Mouse (Mus musculus): ENCODE results near the gene Tmc4. TPM values are rescaled to one million over a fixed set of nuclear protein-coding genes. Genes with fewer than 3 reads are reported as not detected.
"Not testable (repeated sequence)": the region's sequence is repeated elsewhere in the genome, so short reads cannot be mapped to it uniquely, and the experiment has no call there.

Gene Tmc4
- 1 to 10 TPM; 6.5 to 7.1 TPM for total RNA-seq (2021)

DNA sequence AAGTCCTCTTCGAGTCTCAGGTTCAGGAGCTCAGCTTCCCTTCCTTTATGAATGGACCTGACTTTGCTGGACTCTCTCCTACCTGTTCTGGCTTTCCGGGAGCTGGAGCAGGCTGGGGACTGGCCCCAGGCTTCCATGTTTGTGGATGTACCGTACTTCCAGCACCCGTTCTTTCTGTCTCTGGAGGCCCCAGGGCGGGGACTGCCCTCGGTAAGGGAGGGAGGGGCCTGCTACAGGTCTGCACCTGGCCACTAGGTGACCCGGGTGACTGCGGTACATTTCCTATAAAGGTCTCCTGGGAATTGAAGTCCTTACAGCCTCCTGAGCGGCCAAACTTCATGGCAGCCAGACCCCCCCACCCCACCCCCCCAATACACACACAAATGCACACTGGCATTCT, at the start of gene Tmc4:
Gene Tmc4, minus strand, starts transcription at position 212 of the 400 bp plus-strand sequence.
- DNase-seq (ENCODE audit: low spot score in 2 of 2) = no peak
- intact Hi-C loops (cut with DNase I) = loop anchor here (10.0 kb wide), 1 partner anchor 747 kb away; no protein-coding TSS in a partner anchor

DNA sequence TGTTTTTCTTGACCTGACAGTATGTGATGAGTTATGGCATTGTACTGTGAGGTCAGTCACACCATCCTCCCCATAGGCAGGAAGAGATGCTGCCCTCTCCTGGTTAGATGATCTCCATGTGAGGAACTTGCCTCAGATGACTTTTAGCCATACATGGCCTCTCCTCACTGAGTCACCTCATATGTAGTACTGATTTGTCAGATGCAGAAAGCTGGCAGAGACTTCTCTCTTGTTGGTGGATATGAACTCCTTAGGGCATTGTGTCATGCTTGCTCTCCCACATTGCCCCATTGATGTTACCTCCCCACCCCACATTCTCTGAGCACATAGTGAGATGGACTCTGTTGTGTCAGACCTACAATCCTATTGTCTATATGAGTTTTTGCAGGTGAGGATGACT, 48.1 kb upstream of the Tmc4 start:
- DNase-seq (ENCODE audit: low spot score in 2 of 2); intact Hi-C loops (cut with DNase I): not testable (repeated sequence)

DNA sequence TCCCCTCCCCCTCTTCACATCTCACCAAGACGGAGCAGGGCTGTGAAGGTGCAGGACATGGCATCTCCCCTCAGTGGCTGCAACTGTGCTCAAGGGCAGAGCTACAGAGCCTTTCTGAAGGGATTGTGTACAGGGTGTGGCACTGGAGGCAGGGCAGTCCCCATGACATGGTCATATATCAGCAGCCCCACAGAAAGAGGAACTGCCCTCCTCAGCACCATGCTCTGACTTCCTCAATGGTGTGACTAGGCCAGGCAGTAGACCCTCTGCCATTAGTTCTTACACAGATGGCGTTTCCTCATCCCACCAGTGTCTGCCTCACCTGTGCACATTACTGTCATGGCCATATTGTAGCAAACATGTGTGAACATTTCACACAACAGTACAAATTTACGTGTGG, 42.9 kb upstream of the Tmc4 start, which contains the start of gene Pirb:
Gene Pirb, minus strand, starts transcription at position 124 of the 400 bp plus-strand sequence.
- intact Hi-C loops (cut with DNase I); DNase-seq (ENCODE audit: low spot score in 2 of 2): not testable (repeated sequence)

GRCm38 (mm10) chr7:3715249-3715648, 37.9 kb upstream of the Tmc4 start:
- intact Hi-C loops (cut with DNase I) = no loop called here
- no peak for DNase-seq (ENCODE audit: low spot score in 2 of 2)

GRCm38 (mm10) chr7:3712264-3712942, 35.0 kb upstream of the Tmc4 start:
- intact Hi-C loops (cut with DNase I) = no loop called here
- DNase-seq (ENCODE audit: low spot score in 2 of 2) = no peak

- intact Hi-C loops (cut with DNase I) = loop anchor here (5.0 kb wide), 1 partner anchor 718 kb away; no protein-coding TSS in a partner anchor
- no peak for DNase-seq (ENCODE audit: low spot score in 2 of 2)
Observed at GRCm38 (mm10) chr7:3709000-3709399, 31.6 kb upstream of the Tmc4 start.

DNA sequence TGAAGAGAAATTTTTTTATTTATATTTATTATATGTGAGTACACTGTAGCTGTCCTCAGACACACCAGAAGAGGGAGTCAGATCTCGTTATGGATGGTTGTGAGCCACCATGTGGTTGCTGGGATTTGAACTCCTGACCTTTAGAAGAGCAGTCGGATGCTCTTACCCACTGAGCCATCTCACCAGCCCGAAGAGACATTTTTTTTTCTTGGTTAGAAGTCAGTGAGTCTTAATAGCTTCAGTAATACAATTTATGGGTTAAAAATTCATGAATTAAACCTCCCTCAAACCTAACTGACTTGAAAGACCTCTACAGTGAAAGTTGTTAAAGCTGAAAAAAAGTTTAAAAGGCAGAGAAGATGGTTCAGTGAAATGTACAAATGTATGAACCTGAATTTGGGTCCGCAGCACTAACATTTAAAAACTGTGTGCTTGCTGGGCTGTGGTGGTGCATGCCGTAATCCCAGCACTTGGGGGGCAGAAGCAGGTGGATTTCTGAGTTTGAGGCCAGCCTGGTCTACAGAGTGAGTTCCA, 31.2 kb upstream of the Tmc4 start:
- intact Hi-C loops (cut with DNase I) = loop anchor here (5.0 kb wide), 1 partner anchor 719 kb away; no protein-coding TSS in a partner anchor
- not testable (repeated sequence) for DNase-seq (ENCODE audit: low spot score in 2 of 2)

- DNase-seq (ENCODE audit: low spot score in 2 of 2) = no peak
- intact Hi-C loops (cut with DNase I) = loop anchor here (5.0 kb wide), 1 partner anchor 720 kb away; no protein-coding TSS in a partner anchor
Observed at GRCm38 (mm10) chr7:3707568-3708413, 30.4 kb upstream of the Tmc4 start.

DNA sequence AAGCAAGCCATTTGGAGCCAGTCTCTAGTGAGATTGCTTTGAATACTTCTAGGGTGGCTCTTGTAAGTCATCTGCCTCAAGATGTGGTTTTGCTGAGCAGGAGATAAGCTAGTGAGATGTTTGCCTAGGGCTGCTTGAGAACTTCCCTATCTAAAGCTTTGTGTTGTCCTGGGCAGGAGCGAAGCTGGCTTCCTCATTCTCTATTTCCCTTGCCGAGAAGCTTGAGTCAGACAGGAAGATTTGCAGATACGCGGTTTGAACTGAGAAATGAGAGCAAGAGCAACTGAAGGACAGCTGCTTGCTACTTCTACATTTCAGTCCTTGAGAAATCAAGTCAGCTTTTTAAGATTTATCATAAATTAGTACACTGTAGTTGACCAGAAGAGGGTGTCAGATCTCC, 29.7 kb upstream of the Tmc4 start:
- DNase-seq (ENCODE audit: low spot score in 2 of 2) = peak in 1 of 2 experiments; percentile 36
- intact Hi-C loops (cut with DNase I) = loop anchor here (5.0 kb wide), 1 partner anchor 720 kb away; no protein-coding TSS in a partner anchor

DNA sequence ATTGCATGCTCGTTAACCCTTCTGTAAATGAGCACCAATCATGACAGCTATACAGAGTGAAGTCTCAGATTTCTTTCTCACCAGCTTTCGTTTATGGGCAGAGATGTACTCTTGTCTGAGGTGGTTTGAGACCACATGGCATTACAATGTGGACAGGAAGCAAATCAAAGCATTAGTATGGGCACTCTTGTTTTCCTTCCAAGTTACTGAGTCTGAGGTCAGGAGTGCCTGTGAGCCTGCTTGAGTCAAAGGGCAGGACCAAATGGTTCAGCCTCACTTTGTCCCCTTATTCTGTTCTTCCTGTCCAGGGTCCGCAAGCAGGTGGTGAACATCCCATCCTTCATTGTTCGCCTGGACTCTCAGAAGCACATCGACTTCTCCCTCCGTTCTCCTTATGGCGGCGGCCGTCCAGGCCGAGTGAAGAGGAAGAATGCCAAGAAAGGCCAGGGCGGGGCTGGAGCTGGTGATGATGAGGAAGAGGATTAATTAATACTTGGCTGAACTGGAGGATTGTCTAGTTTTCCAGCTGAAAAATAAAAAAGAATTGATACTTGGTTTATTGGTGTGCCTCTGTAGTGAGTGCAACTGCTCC, 29.1 kb upstream of the Tmc4 start:
- intact Hi-C loops (cut with DNase I) = loop anchor here (5.0 kb wide), 1 partner anchor 721 kb away; no protein-coding TSS in a partner anchor
- no peak for DNase-seq (ENCODE audit: low spot score in 2 of 2)

- intact Hi-C loops (cut with DNase I) = loop anchor here (5.0 kb wide), 1 partner anchor 721 kb away; no protein-coding TSS in a partner anchor
Observed at GRCm38 (mm10) chr7:3705911-3706310, 28.6 kb upstream of the Tmc4 start.

DNA sequence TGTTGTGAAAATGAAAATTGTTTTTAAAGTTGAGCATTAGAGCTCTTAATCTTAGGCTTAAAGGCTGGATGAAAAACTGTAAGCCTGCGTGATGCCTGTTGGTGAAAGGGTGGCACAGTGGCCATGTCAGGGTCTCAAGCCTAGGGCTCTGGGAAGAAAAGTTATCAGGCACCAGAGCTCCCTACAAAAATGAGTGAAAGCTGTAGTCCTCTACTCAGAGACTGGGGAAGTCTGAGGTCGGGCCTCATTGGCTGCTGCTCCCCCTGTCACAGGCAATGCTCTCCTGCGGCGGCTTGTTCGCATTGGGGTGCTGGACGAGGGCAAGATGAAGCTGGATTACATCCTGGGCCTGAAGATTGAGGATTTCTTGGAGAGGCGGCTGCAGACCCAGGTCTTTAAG, 28.1 kb upstream of the Tmc4 start:
- intact Hi-C loops (cut with DNase I) = loop anchor here (5.0 kb wide), 1 partner anchor 722 kb away; no protein-coding TSS in a partner anchor
- DNase-seq (ENCODE audit: low spot score in 2 of 2) = not testable (repeated sequence)

More at GRCm38 (mm10) chr7:3705911-3706310, 28.6 kb upstream of the Tmc4 start:
- no peak for DNase-seq (ENCODE audit: low spot score in 2 of 2)

DNA sequence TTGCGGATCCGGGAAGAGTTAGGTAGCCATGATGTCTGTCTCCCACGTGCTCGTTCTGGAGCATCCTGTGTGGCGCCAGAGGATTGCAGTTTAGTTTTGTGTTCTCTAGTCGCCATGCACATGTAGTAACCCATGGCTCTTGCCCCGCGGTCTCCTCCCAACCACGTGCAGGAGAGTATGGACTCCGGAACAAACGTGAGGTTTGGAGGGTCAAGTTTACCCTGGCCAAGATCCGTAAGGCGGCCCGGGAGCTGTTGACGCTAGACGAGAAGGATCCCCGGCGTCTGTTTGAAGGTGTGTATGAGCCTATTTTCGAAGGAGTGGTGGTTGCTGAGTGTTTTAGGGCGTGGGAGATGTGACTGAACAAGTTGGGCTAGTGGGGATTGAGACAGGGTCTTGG, 27.1 kb upstream of the Tmc4 start:
- DNase-seq (ENCODE audit: low spot score in 2 of 2) = no peak
- intact Hi-C loops (cut with DNase I) = no loop called here

DNA sequence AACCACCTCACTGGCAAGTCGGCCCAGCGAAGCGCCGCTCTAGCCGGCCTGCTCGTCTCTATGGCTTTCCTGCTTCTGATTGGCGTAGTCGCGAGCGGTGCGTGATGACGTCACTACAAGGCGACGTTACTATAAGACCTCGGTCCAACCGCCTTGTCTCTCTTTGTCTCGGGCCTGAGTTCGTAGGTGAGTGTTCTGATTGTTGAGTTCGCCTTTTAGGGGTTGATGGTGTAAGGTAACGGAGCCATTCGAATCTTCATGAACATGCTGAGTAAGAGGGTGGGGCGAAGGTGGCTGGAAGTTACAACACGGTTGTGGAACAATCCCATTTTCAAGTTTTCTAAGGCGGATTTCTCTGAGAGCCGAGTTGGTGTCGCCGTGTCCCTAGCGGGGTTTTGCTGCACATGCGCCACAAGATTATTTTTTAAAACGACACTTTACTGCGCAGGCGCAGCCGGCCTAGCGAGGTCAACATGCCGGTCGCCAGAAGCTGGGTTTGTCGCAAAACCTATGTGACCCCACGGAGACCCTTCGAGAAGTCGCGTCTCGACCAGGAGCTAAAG, 26.6 kb upstream of the Tmc4 start, which contains the start of gene Rps9:
Gene Rps9, plus strand, starts transcription at position 115 of the 563 bp plus-strand sequence.
- DNase-seq (ENCODE audit: low spot score in 2 of 2) = peak; percentile 98 to 99
- intact Hi-C loops (cut with DNase I) = no loop called here

DNA sequence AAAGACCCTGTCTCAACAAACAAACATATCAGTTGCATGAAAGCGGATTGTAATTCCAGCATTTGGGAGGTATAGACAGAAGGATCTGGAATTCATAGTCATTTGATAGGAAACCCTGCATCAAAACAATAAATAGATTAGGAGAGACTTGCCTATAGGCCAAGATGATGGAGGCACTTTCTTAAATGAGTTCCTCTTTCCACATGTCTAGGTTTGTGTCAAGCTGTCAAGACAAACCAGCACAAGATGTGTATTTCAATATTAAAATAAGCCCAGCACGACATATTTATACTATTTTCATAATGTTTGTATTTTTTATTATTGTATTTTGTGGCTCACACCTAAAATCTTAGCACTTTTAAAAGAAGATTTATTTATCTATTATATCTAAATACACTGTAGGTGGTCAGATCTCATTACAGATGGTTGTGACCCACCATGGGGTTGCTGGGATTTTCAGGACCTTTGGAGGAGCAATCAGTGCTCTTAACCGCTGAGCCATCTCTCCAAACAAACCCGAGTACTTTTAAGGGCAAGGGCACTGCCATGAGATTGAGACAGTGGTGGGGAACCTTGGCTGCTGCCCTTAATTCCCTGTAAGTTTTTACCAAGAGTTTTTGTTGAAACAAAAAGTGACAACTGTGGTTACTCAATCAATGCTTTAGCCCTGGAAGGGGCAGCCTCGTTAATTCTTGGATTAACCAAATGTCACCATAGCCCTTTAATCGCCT, 26.0 kb upstream of the Tmc4 start:
- no peak for DNase-seq (ENCODE audit: low spot score in 2 of 2)
- intact Hi-C loops (cut with DNase I) = no loop called here

- intact Hi-C loops (cut with DNase I) = loop anchor here (10.0 kb wide), 1 partner anchor 806 kb away; the partner anchor contains the start of gene Ppp1r12c
- DNase-seq (ENCODE audit: low spot score in 2 of 2) = peak in 1 of 2 experiments; percentile 64
Observed at GRCm38 (mm10) chr7:3698471-3698870, 21.1 kb upstream of the Tmc4 start.

- intact Hi-C loops (cut with DNase I) = loop anchor here (5.0 to 10.0 kb wide), 2 partner anchors 452 to 810 kb away; partner anchors contain the start of gene Ppp1r12c
- DNase-seq (ENCODE audit: low spot score in 2 of 2) = not testable (repeated sequence)
Observed at GRCm38 (mm10) chr7:3694949-3695305, 17.6 kb upstream of the Tmc4 start.

All from left cerebral cortex, postnatal 25 days (tissue).